Mouse (Mus musculus) megakaryocyte-erythroid progenitor cell, adult 5-6 weeks (primary cell): ENCODE measurements at regions not wholly inside any gene's neighbourhood (a gene's known extent, or its start where the extent isn't known, plus 50 kb on each side); places are given as distances from the start of the nearest gene placed in this dataset.

Experiments
- ATAC-seq: replicated peaks from 2 replicates; pipeline ENCODE4 v1.8.0; 2016; ENCODE audit warnings: mild to moderate bottlenecking, inconsistent platforms; ENCODE audit not compliant: severe bottlenecking, poor library complexity, low FRiP score, low TSS enrichment

DNA sequence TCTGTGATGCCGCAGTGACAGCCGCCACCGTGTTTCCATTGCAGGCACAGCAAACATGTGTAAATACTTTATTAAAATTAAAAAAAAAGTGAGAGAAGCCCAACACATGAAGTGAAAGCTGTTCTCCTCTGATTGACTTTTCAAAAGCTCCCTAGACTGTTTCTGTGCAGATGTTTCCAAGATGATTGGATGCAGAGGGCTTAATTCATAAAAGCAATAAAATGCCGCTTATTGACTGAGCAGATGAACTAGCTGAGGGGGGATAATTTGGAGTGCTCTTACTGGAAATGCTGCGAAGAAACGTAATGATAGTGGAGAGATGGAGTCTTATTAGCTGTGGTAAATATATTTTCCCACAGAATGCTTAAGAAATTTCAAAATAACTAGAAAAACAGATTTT lies 170.4 kb downstream of the Rnf144a start:
- ATAC-seq: no peak

- no peak for ATAC-seq
These were observed 187.5 kb downstream of the Rnf144a start for GRCm38 (mm10) chr12:26227557-26228020.

GRCm38 (mm10) chr12:26226363-26226762 lies 188.7 kb downstream of the Rnf144a start:
- no peak for ATAC-seq

DNA sequence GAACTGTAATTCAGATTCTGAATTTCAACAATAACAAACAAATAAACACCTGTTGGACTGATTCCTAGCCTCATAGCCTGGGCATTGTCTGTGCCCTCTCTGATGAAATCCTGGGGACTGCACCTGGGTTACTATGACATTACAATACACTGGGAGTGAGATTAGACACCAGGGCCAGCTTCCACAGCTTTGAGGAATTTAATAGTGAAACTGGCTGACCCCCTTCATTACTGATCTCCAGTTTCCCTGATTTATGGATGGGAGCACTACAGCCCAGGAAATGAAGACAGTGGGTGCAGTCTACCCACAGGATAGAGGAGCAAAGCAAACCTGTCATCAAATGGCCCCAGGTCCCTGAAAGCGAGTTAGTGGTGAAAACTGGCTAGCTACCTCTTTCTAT lies 202.6 kb downstream of the Rnf144a start:
- no peak for ATAC-seq

GRCm38 (mm10) chr12:26211423-26211822 lies 203.6 kb downstream of the Rnf144a start:
- ATAC-seq: no peak

GRCm38 (mm10) chr12:26206751-26207150 lies 208.3 kb downstream of the Rnf144a start:
- ATAC-seq: no peak

DNA sequence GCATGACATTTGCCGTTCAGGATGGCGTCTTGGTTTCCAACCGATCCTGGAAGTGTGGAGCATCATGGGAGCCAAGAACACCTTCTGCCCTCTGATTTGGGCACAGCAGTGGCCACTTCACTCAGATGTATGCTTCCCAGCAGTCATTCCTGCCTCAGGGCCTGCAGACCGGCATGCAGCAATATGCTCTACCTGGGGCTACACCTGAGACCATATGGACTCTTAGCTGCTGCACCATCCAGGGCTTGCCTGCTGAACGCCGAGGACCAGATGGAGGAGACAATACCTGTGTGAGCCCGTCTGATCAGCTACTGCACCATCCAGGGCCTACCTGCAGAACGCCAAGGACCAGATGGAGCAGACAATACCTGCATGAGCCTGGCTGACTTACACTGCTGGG lies 209.0 kb downstream of the Rnf144a start:
- ATAC-seq: no peak

DNA sequence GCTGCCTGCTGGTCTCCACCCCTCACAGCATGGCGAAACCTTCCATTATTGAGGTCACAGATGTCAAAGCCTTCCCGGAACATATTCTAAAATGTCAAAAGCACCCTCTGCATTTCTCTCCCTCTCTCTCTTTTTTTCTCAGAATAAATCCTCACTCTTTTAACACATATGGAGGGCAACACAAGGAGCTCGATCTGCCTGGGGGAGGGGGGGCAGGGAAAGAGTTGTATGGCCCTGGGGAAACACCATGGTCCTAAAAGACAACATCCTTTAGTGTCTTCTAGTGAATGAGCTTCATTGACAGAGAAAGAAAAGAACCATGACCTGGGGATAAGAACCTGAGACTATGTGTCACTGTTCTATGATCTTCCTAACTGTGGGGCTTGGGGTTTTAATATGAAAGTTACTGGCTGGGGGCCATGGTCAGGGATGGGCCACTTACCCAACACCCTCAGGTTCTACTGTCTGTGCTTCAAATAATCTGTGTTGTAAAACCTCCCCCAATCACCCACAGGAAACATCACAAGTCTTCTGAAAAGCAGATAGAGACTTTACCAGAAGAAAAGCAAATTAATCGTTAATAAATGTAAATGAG lies 223.0 kb downstream of the Rnf144a start:
- no peak for ATAC-seq

GRCm38 (mm10) chr12:26191268-26191981 lies 223.6 kb downstream of the Rnf144a start:
- ATAC-seq: no peak

- no peak for ATAC-seq
These were observed 226.1 kb downstream of the Rnf144a start for GRCm38 (mm10) chr12:26188996-26189395.

DNA sequence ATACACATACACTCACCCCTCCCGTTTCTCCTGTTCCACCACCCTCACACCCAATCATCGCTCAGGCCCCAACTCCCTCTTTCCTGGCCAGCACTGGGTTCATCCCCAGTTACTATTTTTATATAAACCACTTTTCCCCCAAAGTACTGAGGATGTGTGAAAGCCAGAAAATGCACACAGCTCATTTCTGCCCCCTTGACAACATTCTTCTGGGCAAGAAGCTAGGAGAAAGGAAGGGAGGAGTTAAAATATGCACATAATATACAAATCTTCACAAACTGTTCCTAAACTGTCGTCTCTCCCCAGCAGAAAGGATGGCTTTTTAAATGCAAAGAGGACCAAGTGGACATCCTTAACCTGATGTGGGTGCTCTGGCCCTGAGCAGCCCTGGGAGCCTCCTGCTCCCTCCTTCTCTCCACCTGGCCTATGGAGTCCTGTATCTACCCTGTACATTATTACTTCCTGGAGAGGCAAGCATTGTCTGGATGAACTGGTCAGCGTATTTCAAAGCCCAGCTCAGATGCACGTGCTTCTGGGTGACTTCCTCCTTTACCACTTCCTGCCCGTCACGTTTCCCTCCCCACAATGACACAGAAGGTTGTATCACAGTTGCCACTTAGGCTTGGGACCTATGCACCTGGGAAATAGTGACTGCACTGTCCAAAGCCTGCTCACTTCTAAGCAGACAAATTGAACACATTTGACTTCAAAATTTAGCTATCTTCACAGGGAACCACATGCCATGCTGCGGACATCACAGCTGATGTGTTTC lies 227.8 kb downstream of the Rnf144a start:
- ATAC-seq: no peak

GRCm38 (mm10) chr12:26184701-26185460 lies 230.2 kb downstream of the Rnf144a start:
- no peak for ATAC-seq

DNA sequence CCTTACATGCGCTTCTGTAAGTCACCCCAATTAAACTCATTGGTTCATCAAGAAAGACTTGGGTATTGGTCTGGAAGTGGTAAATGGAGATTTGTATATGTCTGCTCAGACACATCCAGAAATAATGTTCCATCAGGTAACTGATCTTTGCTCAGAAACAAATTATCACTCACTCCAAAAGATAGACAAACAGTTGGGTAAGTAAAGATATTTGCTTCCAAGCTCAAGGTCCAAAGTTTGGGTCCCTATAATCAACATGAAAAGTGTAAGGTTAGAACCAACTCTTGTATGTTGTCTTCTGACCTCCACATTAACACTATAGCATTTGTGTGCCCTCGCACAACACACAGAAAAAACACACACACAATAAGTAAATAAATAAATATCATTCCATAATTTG lies 232.0 kb downstream of the Rnf144a start:
- no peak for ATAC-seq

- ATAC-seq: no peak
These were observed 234.2 kb downstream of the Rnf144a start for GRCm38 (mm10) chr12:26180846-26181245.

GRCm38 (mm10) chr12:26176231-26176662 lies 238.8 kb downstream of the Rnf144a start:
- ATAC-seq: no peak

DNA sequence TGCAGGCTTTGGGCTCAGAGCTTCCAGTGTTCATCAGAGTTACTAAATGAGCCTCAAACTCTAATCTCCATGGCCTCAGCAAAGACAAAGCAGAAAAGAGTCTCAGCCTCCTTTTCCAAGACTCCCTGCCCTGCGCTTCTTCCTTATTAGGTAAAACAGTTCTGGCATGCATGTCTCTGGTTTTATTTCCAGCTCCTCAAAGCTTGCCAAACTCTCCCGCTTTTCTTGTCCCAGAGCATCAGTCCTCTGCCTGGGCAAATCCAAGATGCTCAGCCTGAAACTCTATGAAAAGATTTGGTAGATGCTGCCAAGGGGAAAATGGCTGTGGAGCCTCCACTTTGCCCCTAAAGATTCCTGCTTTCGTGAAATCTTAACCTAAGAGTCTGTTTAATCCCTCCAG lies 251.6 kb downstream of the Rnf144a start:
- ATAC-seq: no peak

DNA sequence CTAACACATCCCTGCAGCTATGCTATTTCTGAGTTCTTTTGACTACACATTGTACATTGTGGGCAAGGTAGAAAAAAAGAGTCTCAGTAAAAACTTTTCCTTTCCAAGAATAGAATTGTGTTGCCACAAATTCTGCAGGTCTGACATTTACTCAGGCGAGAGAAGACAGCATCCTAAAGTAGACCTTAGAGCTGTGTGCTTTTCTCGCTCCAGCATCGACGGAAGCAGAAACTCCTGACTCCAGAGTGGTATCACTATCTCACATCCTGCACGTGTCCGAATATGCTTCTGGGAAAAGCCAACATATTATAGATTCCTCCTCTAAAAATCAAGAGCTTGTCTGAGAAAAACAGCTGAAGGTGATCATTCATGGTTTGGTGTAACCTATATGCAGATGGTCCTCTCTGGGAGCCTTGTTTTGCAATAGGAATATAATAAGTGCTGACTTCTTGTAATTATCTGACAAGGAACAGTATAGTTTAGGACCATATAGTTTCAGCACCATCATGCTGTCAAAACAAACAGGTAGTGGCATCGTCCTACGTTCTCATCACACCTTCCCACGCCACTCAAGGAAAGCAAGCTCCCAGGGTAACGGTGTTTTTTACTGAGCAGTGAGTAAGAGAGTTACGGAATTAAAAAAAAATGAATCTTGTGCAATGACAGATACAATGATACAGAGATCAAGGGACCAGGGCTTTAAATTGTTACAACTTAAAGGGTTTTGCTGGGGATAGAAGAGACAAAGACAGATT lies 254.0 kb downstream of the Rnf144a start:
- ATAC-seq: no peak

GRCm38 (mm10) chr12:26152992-26153391 lies 262.1 kb downstream of the Rnf144a start:
- ATAC-seq: no peak

DNA sequence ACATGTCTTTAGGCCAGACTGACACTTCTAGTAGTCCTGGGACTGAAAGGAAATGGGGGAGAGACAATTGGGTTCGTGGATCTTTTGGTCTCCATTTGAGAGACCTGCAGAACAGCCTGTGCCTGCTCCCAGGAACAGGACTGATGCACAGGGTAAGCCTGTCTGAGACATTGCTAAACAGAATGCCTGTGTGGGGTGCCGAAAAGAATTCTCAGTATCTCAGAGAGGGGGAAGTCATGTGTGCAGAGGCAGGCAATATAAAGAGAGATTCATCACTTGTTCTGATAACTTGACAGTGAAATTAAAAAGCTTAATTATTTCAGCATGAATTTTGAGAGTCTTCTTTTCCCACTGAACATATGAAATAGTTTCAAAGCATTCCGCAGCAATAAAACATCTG lies 268.7 kb downstream of the Rnf144a start:
- ATAC-seq: no peak
